Mouse (Mus musculus) cerebellum, postnatal 10 days (tissue): Measurements from ENCODE around the gene Myl12a.
"Not testable (repeated sequence)": the region's sequence is repeated elsewhere in the genome, so short reads cannot be mapped to it uniquely, and the experiment has no call there.

Experiments
- DNase-seq, 2 experiments: peaks; one replicate each; pipeline ENCODE4 v3.0.0; 2021; ENCODE audit warnings: mixed read lengths in 2 of 2

The Myl12a gene

GRCm38 (mm10) chr17:70986831-70987660 lies 15.6 kb downstream of the Myl12a start:
- DNase-seq = no peak

GRCm38 (mm10) chr17:70986355-70986740 lies 16.3 kb downstream of the Myl12a start:
- DNase-seq = no peak

GRCm38 (mm10) chr17:70985501-70986354 lies 16.9 kb downstream of the Myl12a start:
- DNase-seq = no peak

- no peak for DNase-seq
These were observed 23.1 kb downstream of the Myl12a start for GRCm38 (mm10) chr17:70979345-70980223.

- no peak for DNase-seq
These were observed 24.9 kb downstream of the Myl12a start for GRCm38 (mm10) chr17:70977799-70978198.

- DNase-seq = not testable (repeated sequence)
These were observed 28.6 kb downstream of the Myl12a start for GRCm38 (mm10) chr17:70974065-70974464.

- no peak for DNase-seq
These were observed 29.3 kb downstream of the Myl12a start for GRCm38 (mm10) chr17:70973398-70973797.

- DNase-seq = peak; percentile 38 to 50
These were observed 31.5 kb downstream of the Myl12a start for GRCm38 (mm10) chr17:70971206-70971605.

- peak; percentile 23 to 63 for DNase-seq
These were observed 34.0 kb downstream of the Myl12a start for GRCm38 (mm10) chr17:70968606-70969191.

GRCm38 (mm10) chr17:70967646-70968045 lies 35.0 kb downstream of the Myl12a start:
- no peak for DNase-seq

- DNase-seq = no peak
These were observed 35.5 kb downstream of the Myl12a start for GRCm38 (mm10) chr17:70967191-70967590.

GRCm38 (mm10) chr17:70966126-70966525 lies 36.6 kb downstream of the Myl12a start:
- no peak for DNase-seq

GRCm38 (mm10) chr17:70965281-70965680 lies 37.4 kb downstream of the Myl12a start:
- no peak for DNase-seq

- DNase-seq = peak; percentile 76 to 80
These were observed 39.1 kb downstream of the Myl12a start for GRCm38 (mm10) chr17:70963546-70963945.

- peak in 1 of 2 experiments; percentile 52 for DNase-seq
These were observed 51.4 kb downstream of the Myl12a start for GRCm38 (mm10) chr17:70951266-70951665.

- no peak for DNase-seq
These were observed 53.5 kb downstream of the Myl12a start for GRCm38 (mm10) chr17:70949171-70949570.

- DNase-seq = no peak
These were observed 54.0 kb downstream of the Myl12a start for GRCm38 (mm10) chr17:70948721-70949120.

- DNase-seq = no peak
These were observed 58.9 kb downstream of the Myl12a start for GRCm38 (mm10) chr17:70943779-70944178.
